Mouse (Mus musculus) colon, adult 2 months (tissue): ENCODE measurements around the gene Gm2115. TPM values are rescaled to one million over a fixed set of nuclear protein-coding genes. Genes with fewer than 3 reads are reported as not detected.

Experiments
- polyA plus RNA-seq: library from polyadenylated mRNA; depleted of rRNA; stranded (reverse); fragments of >200 nt; gene quantifications from 2 replicates; pipeline ENCODE4 v1.2.3, GENCODE M21; 2012; rRNA removed

Gm2115 gene
- polyA plus RNA-seq: 2.1 and 2.7 TPM in 2 replicates

DNA sequence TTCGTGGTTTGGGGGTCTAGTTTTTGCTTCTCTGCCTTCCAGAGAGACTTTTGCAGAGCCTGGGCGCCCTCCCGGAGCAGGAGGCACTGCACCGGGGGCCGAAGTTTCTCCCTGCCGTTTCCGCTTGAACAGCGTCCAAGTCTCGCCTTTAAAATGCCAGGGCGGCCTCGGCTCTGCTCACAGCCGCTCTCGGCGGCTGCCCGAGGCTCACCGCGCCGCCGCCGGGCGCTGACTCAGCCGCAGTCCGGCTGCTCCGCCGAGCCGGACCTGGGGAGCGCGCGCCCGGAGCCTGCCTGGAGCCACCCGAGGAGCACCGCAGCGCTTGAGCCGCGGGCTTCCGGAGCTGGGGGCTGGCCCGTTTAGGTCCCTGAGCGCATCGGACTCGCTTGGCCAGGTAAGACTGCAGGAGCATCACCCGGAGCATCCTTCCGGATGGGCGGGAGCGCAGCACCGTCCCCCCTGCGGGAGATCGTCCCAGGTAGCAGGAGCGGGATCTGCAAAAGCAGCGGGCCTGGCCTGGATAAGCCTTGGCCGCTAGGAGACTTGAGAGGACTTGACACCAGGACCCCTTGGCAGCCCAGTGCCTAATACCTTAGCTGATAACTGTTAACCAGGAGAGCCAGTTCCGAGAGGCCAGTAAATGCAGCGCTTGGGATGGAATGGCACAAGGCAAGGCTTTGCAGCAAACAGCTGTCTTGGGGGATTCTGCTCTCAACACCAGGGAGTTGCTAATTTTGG, at the start of gene Gm2115:
Gene Gm2115 (plus strand): TSS at position 159 of the 738 bp plus-strand sequence.

DNA sequence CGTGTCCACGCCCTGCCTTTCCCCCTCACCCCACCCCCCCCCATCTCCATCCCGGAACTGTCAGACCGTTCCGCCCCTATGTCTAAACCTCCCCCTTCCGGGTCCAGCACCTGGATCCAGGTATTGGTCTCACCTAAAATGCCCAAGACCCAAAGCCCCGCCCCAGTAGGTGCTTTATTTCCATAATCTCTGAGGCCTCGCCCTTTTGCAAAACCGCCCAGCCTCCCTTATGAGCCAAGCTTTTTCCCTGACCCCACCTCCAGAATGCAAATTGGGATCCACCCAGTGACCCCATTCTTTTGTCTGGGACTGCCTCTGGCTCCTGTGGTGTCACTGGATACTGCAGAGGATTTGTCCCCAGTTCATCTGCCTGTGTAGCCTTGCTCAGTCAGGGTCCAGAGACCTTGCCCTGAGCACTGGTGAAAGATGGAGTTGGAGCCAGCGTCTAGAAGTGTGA, 77.6 kb downstream of the Gm2115 start, which contains the start of gene Fah:
Gene Fah (minus strand): TSS at position 430 of the 457 bp plus-strand sequence.

Other genes with a start within 250 kb of the Gm2115 start
- gene Arnt2, start 118.8 kb upstream of the Gm2115 start, polyA plus RNA-seq: 0.61 and 0.76 TPM in 2 replicates
- gene Fah, start 77.8 kb downstream of the Gm2115 start, polyA plus RNA-seq: 16.3 and 21.8 TPM in 2 replicates
- gene Zfand6, start 161.0 kb downstream of the Gm2115 start, polyA plus RNA-seq: 33.3 and 41.5 TPM in 2 replicates